In the genomic region with DNA sequence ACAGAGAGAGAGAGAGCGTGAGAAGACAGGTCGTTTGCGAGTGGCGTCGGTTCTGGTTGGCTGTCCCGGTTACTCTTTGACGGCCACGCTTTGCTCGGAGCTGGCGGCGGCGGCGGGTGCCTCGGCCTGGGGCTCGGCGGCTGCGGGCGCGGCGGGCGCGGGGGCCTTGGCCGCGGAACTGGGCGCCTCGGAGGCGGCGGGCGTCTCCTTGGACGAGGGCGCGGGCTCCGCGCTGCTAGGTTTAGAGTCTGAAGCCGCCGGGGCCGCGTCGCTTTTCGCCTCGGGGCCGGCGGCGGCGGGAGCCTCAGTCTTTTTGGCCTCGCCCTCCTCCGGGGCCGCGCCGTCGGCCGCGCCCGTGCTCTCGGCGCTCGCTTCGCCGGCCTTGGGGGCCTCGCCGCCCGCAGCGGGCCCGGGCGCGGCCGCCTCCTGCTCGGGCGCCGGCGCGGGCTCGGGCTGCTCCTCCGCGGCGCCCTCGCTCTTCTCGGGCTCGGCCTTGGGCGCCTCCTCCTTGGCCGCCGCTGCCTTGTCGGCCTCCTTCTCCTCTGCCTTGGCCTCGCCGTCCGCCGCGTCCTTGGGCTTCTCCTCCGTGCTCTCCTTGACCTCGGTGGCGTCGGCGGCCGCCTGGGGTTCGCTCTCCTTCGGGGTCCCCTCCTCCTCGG, we compare ENCODE assay signal across 8 mouse cellular contexts. TPM values are rescaled to one million over a fixed set of nuclear protein-coding genes. Genes with fewer than 3 reads are reported as not detected.
DNase-seq lines count a peak whose midpoint lies in the region; ATAC-seq and TF ChIP-seq lines count a peak whose summit lies in the region.

No protein-coding gene starts in this region.

- WGBS in limb, embryonic 11.5 days: 17% methylated on average over 89 of the region's 97 CpGs

- no peak overlapping the region for H3K4me3 ChIP-seq in left cerebral cortex, adult 2 months
- H3K4me3 ChIP-seq in cortical plate, adult 2 months (ENCODE audit: insufficient read depth, low read length): no peak overlapping the region
- H3K4me3 ChIP-seq in limb, embryonic 11.5 days (ENCODE audit: low read depth, low read length): peak overlapping the region; percentile 16

- 0 out of 2 replicates have a peak, but pooled peaks have one; percentile 36 for ATAC-seq in limb, embryonic 11.5 days (ENCODE audit: insufficient number of reproducible peaks, low FRiP score, low TSS enrichment, low read depth)

- H3K27ac ChIP-seq in left cerebral cortex, adult 2 months: peak overlapping the region; percentile 78
- peak overlapping the region; percentile 66 for H3K27ac ChIP-seq in cortical plate, adult 2 months (ENCODE audit: insufficient read depth, low read length)
- no peak overlapping the region for H3K27ac ChIP-seq in limb, embryonic 11.5 days (replicated peaks; ENCODE audit: low read depth, low read length)

- peak overlapping the region; percentile 63 for H3K9ac ChIP-seq in limb, embryonic 11.5 days (ENCODE audit: low read length)

- H3K36me3 ChIP-seq in limb, embryonic 11.5 days (ENCODE audit: control insufficient read depth, insufficient read depth, low read length): peaks cover 4% of the 10 kb centered on the region; the same call in 1 of the 2 replicates

- H3K4me1 ChIP-seq in cortical plate, adult 2 months (ENCODE audit: control insufficient read depth, insufficient read depth, low read length): no peaks in the 10 kb centered on the region; the same call in 1 of the 2 replicates
- H3K4me1 ChIP-seq in limb, embryonic 11.5 days (ENCODE audit: control insufficient read depth, insufficient read depth, low read length): peaks cover 4% of the 10 kb centered on the region; the same call in 1 of the 2 replicates

- intact Hi-C loops in left cerebral cortex, adult 2 months (cut with DNase I): loop anchor here (2.0 kb wide), 1 partner anchor 49 kb away; the partner anchor contains the start of gene Basp1
- intact Hi-C loops in heart, postnatal 10 days (cut with DNase I): no loop called here

- TF ChIP-seq POLR2A in cortical plate, adult 2 months (IDR thresholded peaks at IDR 0.05; ENCODE audit: extremely low read depth, insufficient read depth, low read length): no peak

- no peak for TF ChIP-seq CTCF in left cerebral cortex, adult 2 months (IDR thresholded peaks at IDR 0.05)
- TF ChIP-seq CTCF in cortical plate, adult 2 months (IDR thresholded peaks at IDR 0.05; ENCODE audit: extremely low read depth, insufficient read depth, low read length): no peak

- peak in 1 of 2 experiments; percentile 50 for DNase-seq in left cerebral cortex, adult 2 months (ENCODE audit: extremely low spot score in 1 of 2, low spot score in 2 of 2)
- DNase-seq in left cerebral cortex, adult 11 months (ENCODE audit: low spot score): no peak
- DNase-seq in heart, postnatal 10 days: peak; percentile 23 to 24
- peak; percentile 47 for DNase-seq in limb, embryonic 11.5 days (ENCODE audit: low spot score)
- DNase-seq in neural tube, embryonic 10.5 days (ENCODE audit: extremely low spot score, low spot score): peak; percentile 45
- no peak for DNase-seq in spleen, adult 12 weeks (ENCODE audit: low spot score)
- DNase-seq in layer of hippocampus, adult 18-20 months (ENCODE audit: low spot score in 2 of 2): no peak

- no peaks in the 10 kb centered on the region for H3K27me3 ChIP-seq in limb, embryonic 11.5 days (ENCODE audit: control insufficient read depth, insufficient read depth, low read length)

- H3K4me2 ChIP-seq in limb, embryonic 11.5 days (ENCODE audit: low read depth, severe bottlenecking): peak overlapping the region; percentile 54

- H3K9me3 ChIP-seq in limb, embryonic 11.5 days (ENCODE audit: control insufficient read depth, low read length): no peaks in the 10 kb centered on the region

RNA-seq across cellular contexts. Expression of gene Basp1, which starts 49.3 kb away (rescaled TPM):
- 100 to 1,000 TPM; 653 to 673 TPM for total RNA-seq in left cerebral cortex, adult 2 months (2021)
- polyA plus RNA-seq in cortical plate, adult 2 months (2012; rRNA removed): 424 and 485 TPM in 2 replicates
- 1 to 10 TPM; 6.7 to 8.4 TPM for total RNA-seq in heart, postnatal 10 days (2021)
- 81.8 and 85.1 TPM in 2 replicates for polyA plus RNA-seq in limb, embryonic 11.5 days (2014; fragmentation: Nextera tagmentation; extraction: Ambion mirVana)
- 100 to 1,000 TPM; 598 to 644 TPM for total RNA-seq in layer of hippocampus, adult 18-20 months (2021)

Comparison
In these comparisons a context has a peak if more than half of its experiments do, and no peak if none do; other contexts are left out.
1. DNase-seq: peak in heart, postnatal 10 days (2 of 2), limb, embryonic 11.5 days (single experiment) and neural tube, embryonic 10.5 days (single experiment); none in left cerebral cortex, adult 11 months (single experiment), spleen, adult 12 weeks (single experiment) and layer of hippocampus, adult 18-20 months (0 of 2).
2. RNA of gene Basp1, which starts 49.3 kb away (total RNA-seq): 653 to 673 TPM in left cerebral cortex, adult 2 months and 598 to 644 TPM in layer of hippocampus, adult 18-20 months; 6.7 to 8.4 TPM in heart, postnatal 10 days; every median in the first group is over 10 times any median in the second.